Mouse (Mus musculus) cerebellum, postnatal 4 days (tissue): Measurements from ENCODE around the gene Sprr2a2.
"Not testable (repeated sequence)": the region's sequence is repeated elsewhere in the genome, so short reads cannot be mapped to it uniquely, and the experiment has no call there.

Experiments used
- DNase-seq, 2 experiments: peaks; one replicate each; pipeline ENCODE4 v3.0.0; 2022; ENCODE audit warnings: low spot score in 2 of 2, mixed read lengths in 1 of 2

Sprr2a2 gene

DNA sequence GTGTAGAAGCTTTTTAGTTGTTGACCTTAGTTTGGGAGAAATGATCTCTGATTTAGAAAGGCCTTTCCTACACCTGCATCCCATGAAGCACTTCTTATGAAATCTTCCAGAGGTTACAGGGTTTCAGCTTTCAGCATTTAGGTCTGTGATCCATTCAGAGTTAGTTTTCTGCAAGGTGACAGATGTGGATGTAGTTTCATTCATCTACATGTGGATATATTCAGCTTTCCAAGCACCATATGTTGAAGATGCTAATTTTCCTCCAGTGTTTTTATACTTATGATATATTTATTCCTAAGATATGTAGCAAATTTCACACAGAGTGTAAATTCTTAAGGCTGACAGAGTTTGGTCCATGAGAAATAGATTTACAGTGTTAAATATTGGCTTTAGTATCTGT lies 57.8 kb downstream of the Sprr2a2 start:
- DNase-seq = not testable (repeated sequence)

- not testable (repeated sequence) for DNase-seq
Observed at GRCm38 (mm10) chr3:92274018-92274417, 58.3 kb downstream of the Sprr2a2 start.

- DNase-seq = not testable (repeated sequence)
Observed at GRCm38 (mm10) chr3:92279663-92280062, 63.9 kb downstream of the Sprr2a2 start.

DNA sequence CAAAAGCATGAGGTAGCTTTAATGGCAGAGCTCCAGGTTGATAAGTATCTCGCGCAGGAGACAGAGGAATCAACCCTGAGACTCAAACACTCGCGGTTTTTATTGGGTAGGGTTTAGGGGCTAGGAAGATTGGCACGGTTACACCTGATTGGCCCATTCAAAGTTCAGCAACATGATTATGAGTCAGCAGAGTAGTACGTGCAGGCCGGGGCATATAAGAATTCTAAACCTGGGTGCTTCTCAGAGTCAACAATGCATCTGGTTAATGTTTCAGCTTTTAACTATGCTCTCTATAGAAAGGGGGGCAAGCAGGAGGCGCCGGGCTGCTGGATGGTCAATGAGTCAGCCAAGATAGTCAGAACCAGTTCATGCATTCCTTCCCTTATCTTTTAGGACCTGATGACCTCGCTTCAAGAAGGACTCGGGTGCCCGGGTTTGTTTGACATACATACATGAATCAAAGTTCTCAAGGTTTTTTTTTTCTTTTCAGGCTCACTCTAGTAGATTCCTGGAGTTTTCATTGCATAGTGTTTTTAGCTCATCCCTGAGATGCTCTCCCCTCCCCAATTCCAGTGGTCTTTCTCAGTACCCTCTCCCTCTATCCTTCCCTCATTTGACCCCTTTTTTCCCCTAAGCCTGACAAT lies 65.4 kb downstream of the Sprr2a2 start:
- DNase-seq = not testable (repeated sequence)

- not testable (repeated sequence) for DNase-seq
Observed at GRCm38 (mm10) chr3:92285101-92285500, 69.4 kb downstream of the Sprr2a2 start, which contains the start of gene Sprr2a3. Gene Sprr2a3 (plus strand): TSS chr3:92285417.

DNA sequence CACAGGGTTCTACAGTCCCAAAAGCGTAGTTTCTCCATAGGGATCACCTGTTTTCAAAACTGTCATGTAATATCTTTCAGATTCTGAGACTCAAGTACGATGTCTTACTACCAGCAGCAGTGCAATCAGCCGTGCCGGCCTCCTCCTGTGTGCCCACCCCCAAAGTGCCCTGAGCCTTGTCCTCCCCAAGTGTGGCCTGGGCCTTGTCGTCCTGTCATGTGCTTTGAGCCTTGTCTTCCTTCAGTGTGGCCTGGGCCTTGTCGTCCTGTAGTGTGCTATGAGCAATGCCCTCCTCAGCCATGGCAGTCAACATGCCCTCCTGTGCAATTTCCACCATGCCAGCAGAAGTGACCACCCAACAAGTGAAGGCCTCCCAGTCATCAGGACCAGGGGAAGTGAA lies 72.8 kb downstream of the Sprr2a2 start:
- DNase-seq = not testable (repeated sequence)
